Mouse (Mus musculus): ENCODE results near the gene Samd1.
A peak's percentile ranks its signal among the peaks of the same experiment; 100 is the strongest.

The Samd1 gene

DNA sequence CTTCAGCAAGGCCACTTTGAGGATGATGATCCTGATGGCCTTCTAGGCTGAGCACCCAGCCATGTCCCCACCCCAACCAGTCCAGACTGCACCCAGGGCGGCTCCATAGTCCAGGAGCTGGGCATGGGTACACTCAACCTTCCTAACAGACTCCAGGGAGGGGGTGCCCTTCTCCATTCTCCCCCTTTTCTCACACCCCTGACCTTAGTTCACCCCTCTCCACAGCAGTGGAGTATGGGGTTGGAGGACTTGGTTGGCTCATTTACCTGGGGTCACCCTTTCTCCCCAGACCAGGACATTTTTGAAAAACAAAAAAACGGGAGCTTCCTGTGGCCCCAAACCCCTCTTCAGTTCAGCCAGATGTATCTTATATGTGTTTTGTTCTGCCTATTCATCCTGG, 2.4 kb downstream of the Samd1 start:
- TF ChIP-seq GATA4 (IDR thresholded peaks at IDR 0.05; ENCODE audit: insufficient replicate concordance, low read length): no peak

DNA sequence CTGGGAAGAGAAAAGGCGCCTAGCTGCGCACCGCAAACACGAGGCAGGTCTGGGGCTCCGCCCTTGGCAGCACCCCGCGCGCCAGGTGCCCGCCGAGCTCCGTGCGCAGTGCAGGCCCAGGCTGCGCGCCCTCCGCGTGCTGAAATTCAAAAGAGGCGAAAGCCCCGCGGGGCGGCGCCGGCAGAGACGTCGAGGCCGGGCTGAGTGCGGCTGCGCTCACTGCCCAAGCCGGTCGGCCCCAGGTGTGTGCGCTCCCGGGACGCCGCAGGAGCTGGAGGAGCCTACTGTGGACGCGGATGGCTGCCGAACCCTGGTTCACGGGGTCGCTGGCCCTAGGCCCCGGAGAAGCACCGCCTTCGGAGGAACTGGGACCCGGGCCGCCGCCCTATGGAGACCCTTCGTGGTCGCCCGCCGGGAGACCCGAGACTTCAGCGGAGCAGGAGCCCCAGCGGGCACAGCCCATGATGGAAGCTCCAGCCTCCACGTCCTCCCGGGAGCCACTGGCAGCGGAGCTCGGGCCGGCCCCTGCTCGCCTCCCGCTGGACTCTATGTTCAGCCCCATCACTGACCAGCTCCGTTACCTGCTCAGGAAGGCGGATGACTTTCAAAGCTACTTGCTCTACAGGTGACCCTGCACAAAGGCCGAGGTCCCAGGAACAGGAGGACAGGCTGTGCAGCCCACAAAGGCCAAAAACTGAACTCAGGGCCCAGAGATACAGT, 4.0 kb downstream of the Samd1 start, which contains the start of gene 1700067K01Rik:
Gene 1700067K01Rik, plus strand, starts transcription at position 222 of the 720 bp plus-strand sequence.
- no peak for TF ChIP-seq GATA4 (IDR thresholded peaks at IDR 0.05; ENCODE audit: insufficient replicate concordance, low read length)

DNA sequence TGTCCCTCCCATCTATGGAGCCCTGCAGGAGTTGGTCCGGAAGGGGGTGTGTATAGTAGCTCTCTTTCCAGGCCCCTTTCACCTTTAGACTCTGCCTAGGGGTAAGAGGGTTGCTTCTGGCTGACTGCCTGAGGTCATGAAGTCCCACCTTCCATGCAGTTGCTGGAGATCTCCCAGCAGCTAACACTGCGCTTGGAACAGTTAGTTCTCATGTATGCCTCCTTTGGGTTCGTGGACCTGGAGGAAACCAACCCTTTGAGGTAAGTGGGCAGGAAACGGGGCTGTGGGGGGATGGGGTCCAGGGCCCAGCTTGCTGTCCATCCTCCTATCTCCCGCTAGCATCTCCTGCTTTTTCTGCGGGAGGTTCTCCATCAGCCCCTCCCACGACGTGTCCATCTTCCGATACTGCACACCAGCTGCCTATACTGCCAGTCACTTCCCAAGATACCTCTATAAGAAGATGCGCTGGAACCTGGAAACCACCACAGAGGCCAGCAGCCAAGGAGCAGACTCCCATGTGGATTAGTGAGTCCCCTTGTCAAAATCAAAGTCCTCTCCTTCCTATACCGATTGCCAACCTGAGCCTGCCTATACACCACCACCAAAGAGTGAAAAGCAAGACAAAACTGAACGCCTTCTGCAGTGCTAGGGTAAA, 5.6 kb downstream of the Samd1 start:
- TF ChIP-seq GATA4 (IDR thresholded peaks at IDR 0.05; ENCODE audit: insufficient replicate concordance, low read length): no peak

DNA sequence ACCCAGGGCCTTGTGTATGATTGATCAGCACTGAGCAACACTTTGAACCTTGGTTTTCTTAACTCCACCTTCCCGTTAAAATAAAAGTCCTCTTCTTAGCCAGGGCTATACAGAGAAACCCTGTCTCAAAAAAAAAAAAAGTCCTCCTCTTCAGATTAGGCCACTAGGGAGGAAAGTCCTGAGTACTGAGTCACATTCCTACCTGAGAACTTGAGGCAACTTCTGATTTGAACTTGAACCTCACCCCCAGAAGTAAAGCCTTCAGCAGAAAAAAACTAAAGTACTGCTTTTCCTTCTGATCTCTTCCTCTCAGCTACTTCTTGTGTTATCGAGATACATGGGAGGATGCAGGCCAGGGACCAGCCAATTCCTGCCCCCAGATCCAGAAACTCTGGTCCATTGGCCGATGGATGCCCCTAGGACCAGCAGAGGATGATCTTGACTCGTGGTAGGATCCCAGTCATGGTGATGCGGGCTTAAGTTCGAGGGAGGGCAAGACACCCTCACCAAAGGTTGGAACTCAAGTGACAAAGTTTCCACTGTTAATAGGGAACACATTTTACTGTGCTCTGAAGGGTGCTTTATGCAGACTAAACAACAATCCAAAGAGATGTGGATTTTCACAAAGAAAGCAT, 6.3 kb downstream of the Samd1 start:
- TF ChIP-seq GATA4 (IDR thresholded peaks at IDR 0.05; ENCODE audit: insufficient replicate concordance, low read length): no peak

DNA sequence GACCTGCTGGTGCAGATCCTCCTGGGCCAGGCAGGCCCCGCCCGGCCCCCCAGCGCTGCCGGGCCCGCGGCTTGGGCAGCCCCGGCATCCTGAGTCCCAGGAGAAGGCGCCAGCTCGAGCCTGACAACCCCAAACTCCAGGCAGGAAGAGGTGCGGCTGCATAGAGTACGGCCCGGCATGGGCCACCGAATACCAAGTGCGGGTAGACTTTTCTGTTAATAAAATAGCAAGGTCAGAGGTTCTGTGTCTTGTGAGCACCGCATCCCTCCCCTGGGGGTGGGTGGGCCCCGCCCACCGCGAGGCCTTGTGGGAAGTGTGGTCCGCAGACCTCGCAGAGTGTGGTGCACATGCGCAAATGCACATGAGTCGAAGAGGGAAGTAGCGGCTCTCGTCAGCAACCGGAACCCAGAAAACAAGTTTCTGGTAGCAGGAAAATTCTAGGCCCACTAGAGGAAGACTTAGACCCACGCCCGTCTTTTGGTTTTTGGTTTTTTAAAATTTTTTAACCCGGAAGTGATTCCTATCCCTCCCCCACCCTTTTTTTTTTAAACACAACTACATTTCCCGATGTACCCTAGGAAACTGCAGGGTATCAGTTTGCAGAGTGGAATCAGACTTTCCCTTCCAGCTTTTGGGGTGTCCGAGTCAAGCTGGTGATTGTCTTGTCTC, 7.2 kb downstream of the Samd1 start:
- 0 out of 2 replicates have a peak, but pooled peaks have one; percentile 3 for TF ChIP-seq GATA4 (IDR thresholded peaks at IDR 0.05; ENCODE audit: insufficient replicate concordance, low read length)

DNA sequence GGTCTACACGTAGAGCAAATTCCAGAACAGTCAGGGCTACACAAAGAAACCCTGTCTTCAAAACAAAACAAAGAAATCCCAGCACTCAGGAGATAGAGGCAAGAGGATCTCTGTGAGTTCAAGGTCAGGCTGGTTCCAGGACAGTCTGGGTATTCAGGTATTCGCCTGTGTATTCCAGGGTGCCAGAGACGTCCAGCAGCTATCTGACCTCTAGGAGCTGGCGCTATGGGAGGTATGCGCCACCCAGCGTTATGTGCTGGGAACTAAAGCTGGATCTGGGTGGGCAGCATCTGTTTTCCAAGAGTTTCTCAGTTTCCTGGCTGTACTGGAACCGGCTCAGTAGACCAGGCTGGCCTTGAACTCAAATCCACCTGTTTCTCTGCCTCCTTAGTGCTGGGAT, 10.9 kb downstream of the Samd1 start:
- no peak for TF ChIP-seq GATA4 (IDR thresholded peaks at IDR 0.05; ENCODE audit: insufficient replicate concordance, low read length)

DNA sequence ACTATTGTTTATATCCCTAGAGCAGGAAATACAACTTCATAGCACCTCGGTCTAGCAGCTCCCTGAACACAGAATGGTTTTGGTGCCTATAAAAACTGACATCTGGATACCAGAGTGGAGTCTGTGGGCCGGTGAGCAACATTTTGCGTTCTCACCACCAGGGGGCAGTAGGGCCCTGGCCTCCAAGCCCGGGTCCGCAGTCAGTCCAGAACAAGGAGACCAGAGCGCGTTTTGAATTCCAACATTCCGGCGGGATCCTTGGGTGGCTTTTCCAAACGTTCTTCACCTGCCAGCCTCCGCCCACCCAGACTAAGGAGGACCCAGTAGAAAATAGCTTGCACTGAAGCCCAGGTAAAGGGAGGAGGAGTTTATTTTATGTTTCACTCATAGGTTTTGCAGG, 12.4 kb downstream of the Samd1 start:
- no peak for TF ChIP-seq GATA4 (IDR thresholded peaks at IDR 0.05; ENCODE audit: insufficient replicate concordance, low read length)

DNA sequence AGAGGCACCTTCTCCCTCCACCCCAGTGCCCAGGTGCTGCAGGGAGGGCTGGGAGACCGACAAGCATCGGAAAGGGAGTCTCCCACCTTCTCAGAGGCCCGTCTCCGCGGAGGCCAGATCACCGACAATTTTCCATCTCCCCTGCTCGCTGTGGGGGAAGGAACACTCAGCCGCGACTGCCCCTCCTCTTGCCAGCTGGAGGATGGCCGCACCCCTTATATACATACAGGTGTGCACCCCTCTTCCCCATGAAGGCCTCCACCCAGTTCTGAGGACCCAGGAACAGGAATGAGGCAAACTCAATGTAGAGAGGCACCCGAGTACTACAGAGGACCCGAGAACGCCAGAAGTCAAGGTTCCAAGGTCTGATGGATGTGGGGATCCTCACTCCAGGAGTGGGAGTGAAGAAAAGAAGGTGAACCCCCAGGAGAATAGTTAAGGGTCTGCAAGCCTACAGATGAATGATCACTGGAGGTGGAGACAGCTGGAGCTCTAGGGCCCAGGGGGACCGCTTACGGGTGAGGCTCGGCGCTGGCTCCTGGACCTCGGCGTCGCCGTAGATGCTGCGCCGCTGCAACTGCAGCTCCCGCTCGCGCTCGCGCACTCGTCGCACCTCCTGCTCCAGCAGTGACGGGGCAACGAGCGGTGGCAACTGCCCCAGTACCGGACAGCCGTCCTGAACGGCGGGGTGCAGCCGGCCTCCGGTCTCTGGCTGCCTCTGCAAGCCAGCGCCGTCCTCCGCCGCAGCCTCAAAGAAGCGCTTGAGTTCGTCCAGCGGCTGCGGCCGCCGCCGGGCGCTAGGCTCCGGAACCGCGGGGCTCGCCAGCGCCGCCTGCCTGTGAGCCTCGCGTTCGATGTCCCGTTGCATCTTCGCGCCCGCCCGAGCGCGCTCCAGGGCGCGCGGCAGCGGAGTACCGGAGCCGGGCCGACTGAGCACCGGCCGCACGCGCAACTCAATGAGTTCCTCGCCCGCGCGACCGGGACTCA, 13.4 kb downstream of the Samd1 start:
- TF ChIP-seq GATA4 (IDR thresholded peaks at IDR 0.05; ENCODE audit: insufficient replicate concordance, low read length): no peak

DNA sequence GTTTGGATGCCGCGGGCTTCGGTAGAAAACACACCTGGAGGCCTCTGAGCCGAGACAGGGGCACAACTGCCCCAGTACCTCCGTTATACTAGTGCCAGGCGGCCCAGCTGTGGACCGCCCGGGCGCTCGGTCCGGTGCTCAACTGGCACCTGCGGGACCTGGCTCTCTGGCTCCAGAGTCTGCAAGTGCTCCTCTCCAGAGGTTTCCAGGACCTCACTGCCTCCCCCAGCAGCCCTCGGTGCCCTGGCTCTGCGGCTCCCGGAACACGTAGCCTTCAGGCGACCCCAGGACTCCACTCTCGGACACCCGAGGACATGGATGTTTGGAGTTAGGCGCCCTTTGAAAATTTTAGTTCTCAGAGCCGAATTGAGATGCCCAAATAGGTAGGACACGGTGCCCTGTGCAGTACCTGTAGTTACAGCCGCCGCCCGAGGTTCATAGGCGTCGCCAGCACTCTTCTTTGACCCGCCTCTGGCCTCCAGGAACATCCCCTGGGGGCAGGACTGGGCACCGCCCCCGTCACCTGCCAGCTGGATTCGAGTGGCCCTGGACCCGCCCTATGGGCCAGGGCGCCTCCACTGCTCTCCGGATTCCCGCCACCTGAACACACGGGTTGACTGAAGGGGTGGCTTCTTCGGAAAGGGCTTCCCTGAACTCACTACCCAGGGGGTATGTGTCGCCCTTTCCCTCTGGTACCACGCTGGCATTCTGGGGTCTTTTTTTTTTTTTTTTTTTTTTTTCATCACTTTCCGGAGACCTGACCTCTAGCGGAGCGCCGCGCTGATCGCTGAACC, 14.4 kb downstream of the Samd1 start, which contains the start of gene 2210011C24Rik:
Gene 2210011C24Rik, minus strand, starts transcription at position 467 of the 794 bp plus-strand sequence.
- no peak for TF ChIP-seq GATA4 (IDR thresholded peaks at IDR 0.05; ENCODE audit: insufficient replicate concordance, low read length)

DNA sequence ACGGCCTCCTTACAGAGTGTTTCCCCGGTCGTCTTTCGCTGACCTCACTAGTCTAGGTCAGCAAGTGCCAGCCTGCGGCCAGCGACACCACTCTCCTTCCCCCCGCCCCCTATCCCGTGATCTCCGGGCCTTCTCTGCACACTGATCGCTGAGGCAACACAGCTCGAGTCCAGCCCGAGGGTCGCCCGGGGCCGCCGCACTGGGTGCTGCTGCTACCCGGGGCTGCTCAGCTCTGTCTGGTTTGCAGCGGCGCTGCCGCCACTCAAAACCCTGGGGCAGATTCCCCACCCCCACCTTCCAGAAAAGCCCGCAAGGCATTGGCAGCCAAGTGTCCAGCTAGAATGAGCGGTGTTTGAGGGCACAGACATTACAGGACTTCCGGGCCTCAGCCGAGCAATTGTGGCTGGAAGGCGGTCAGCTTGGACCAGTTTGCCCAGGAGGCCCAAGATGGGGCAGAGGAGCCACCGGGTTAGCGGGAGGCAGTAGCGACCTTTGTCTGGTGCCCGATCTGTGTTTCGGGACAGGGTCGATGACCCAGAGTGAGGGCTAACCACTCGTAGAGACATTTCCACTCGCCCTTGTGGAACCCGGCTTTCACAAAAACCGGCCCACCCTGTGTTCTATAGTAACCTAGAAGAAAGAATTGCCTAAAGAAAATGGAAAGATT, 15.2 kb downstream of the Samd1 start:
- no peak for TF ChIP-seq GATA4 (IDR thresholded peaks at IDR 0.05; ENCODE audit: insufficient replicate concordance, low read length)

DNA sequence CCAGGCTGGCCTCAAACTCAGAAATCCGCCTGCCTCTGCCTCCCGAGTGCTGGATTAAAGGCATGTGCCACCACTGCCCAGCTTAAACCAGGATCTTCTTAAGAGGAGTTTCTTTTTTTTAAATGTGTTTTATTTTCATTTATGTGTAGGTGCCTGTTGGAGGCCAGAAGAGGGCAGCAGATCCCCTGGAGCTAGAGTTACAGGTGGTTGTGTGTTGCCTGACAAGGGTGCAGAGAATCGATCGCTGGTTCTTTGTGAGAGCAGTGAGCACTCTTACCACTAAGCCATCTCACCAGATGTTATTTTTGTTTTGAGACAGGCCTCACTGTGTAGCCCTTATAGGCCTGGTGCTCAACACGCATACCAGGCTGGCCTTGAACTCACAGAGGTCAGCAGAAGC, 18.4 kb downstream of the Samd1 start:
- TF ChIP-seq GATA4 (IDR thresholded peaks at IDR 0.05; ENCODE audit: insufficient replicate concordance, low read length): no peak

DNA sequence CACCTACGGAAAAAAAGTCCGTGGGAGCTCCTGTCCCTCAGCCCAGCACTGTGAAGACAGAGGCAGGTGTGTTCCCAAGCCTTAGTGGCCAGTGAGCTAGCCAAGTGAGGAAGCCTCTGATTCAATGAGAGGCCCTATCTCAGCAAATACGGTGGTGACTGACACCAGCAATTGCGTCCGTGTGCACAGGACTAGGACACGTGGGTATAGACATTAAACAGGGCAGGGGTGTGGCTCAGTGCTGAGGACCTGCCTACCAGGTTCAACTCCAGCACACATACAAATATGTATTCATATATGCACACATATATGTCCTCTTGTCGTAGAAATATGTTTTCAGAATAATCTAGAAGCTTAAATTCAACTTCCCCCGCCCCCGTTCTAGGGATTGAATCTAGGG, 22.3 kb downstream of the Samd1 start:
- no peak for TF ChIP-seq GATA4 (IDR thresholded peaks at IDR 0.05; ENCODE audit: insufficient replicate concordance, low read length)

DNA sequence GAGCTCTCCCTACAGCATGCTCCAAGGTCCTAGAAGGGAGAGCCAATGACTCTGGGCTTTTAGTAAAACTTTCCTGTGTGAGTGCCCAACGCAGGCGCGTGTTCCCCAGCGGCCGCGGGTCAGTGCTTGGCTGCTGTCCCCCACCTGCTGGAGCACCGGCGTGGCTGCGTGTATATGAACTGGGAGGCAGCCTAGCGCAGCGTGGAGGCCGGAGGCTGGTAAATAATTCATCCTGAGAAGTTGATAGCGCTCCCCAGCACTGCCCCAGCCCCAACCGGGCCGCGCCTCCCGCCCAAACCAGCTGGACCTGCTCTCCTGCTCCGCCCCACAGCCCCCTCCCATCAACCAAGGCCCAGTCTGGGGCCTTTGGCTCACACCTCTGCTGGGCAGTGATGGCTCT, 23.6 kb downstream of the Samd1 start, which contains the start of gene Palm3:
Gene Palm3, plus strand, starts transcription at position 376 of the 400 bp plus-strand sequence.
- TF ChIP-seq GATA4 (IDR thresholded peaks at IDR 0.05; ENCODE audit: insufficient replicate concordance, low read length): no peak

Measured in liver, adult (tissue).